Mouse (Mus musculus) embryo, embryonic 11 days (tissue): ENCODE data around the gene Pdzk1.

ENCODE experiments used
- DNase-seq: peaks from one replicate; pipeline ENCODE4 v3.0.0-alpha.2; 2015

The Pdzk1 gene

DNA sequence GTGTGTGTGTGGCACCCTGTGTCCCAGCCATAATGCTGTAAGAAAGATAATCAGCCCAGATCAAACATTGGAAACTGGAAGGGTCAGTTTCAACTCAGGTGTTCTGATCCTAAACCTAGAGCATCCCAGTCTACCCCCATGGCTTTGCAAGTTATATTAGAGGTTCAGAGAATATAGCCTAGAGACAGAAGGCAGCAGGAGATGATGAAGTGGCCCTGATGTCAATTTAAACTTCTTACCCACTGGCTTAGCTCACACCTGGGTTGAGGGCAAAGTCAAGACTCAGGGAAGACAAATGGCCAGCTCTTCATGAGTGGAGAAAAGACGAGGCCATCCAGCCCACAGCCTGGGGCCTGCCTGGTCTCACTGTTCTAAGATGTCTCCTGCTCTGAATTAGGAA, at the start of gene Pdzk1, which contains the start of gene Cd160:
TSS of gene Pdzk1 (plus strand) at position 301 of the 400 bp plus-strand sequence.
TSS of gene Cd160 (minus strand) at position 368 of the 400 bp plus-strand sequence.
- DNase-seq: no peak

- no peak for DNase-seq
Measured at GRCm38 (mm10) chr3:96782236-96782635, 46.8 kb upstream of the Pdzk1 start.

DNA sequence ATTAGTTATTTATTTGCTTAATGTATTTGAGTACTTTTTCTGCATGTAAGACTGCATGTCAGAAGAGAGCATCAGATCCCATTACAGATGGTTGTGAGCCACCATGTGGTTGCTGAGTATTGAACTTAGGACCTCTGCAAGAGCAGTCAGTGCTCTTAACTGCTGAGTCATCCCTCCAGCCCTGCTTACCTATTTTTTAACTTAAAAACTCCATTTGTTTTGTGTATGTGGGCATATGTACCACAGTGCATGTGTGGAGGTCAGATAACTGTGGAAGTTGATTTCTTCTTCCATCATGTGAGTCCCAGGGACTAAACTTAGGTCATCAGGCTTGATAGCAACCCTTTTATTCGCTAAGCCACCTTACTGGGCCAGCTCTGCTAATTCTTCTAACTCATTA, 41.3 kb upstream of the Pdzk1 start:
- no peak for DNase-seq

- no peak for DNase-seq
Measured at GRCm38 (mm10) chr3:96788506-96788905, 40.6 kb upstream of the Pdzk1 start.

GRCm38 (mm10) chr3:96800254-96800653, 28.8 kb upstream of the Pdzk1 start:
- no peak for DNase-seq

- DNase-seq: no peak
Measured at GRCm38 (mm10) chr3:96802214-96802613, 26.9 kb upstream of the Pdzk1 start.

- no peak for DNase-seq
Measured at GRCm38 (mm10) chr3:96808136-96808535, 20.9 kb upstream of the Pdzk1 start.

DNA sequence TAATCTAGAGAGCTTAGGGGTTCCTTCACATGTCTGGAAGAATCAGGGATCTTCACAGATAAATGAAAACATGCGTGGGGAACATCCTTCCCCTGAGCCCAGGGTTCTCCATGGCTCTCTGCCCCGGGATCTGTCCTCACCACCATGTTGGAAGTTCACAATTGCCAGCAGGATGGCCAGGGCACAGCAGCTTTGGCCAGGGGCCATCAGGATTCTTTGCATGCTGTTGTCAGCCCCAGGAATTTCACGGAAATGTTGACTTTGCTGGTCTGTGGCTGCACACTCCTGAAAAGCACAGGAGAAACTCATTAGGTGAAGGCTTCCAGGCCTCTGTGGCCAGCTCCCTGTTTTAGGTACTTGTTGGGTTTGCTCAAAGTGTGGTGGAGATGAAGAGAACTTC, 20.4 kb upstream of the Pdzk1 start:
- no peak for DNase-seq

- DNase-seq: no peak
Measured at GRCm38 (mm10) chr3:96811232-96811631, 17.9 kb upstream of the Pdzk1 start.

- peak; percentile 86 for DNase-seq
Measured at GRCm38 (mm10) chr3:96812395-96813091, 16.5 kb upstream of the Pdzk1 start.

DNA sequence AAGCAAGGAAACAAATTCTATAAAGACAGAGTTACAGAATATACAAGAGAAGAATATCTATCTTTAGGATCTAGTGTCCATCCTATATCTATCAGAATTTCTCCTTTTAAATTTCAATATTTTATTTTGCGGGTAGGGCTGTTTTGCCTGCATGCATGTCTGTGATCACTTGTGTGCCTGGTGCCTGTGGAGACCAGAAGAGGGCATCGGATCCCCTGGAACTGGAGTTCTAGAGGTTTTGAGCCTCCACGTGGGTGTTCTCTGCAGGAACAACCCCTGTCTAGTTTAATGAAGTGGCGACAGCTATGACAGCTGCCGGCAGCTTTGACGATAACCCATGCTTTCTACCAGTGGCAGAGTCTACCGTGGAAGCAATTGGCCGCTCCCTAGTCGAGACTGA, 16.0 kb upstream of the Pdzk1 start:
- peak; percentile 63 for DNase-seq

GRCm38 (mm10) chr3:96813591-96814244, 15.4 kb upstream of the Pdzk1 start:
- DNase-seq: no peak

DNA sequence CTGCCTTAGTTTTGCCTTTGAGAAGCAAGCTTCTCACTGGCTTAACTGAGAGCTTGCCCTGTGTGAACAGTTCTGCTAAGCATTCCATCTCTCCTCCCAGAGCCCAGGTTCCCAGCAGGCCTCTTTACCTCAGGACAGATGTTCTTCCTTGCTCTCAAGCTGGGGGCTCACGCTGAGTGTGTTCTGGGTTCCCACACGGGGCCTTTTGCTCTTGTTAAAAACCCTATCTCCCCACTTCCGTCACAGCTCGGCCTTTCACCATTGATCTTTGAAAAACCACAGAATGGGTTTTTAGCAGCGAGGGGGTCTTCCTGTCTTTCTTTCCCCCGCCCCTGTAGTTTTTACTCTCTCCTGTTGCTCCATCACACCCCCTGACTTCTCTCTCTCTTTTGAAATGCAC, 14.7 kb upstream of the Pdzk1 start:
- DNase-seq: no peak

DNA sequence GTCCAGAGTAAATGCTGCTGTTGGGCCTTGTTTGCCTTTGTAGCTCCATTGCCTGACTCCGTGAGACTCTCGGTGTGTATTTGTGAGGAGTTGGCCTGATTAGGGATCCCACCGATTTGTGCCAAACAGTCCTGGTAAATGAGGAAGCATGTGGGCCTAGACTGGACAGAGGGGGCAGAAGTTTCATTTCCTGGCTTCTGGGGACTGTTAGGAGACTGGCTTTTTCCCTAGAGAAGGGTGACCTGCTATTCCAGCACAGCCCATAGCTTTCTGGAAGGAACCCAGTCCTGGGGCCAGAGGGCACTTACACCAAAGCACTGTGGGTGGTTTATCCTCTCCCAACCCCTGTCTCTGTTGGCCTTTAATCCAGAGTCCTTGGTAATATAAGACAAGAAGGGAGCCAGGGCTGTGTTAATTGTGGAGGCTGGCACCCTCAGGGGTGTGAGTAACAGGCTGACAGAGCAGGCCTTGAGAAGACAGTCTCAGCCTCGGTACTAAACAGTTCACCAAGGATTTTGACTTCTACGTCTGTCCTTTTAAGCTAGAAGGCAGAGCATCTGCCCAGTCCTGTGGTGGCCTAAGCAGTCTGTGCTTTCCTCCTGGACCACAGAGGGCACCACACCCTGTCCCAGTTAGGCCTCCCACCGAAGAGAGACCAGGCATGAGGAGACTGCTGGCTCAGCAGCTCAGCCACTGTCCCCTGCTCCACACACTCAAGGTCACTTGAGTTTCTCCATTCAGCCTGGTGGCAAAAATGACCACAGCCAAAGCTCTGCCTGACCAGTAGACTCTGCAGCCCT, 8.8 kb upstream of the Pdzk1 start:
- DNase-seq: no peak

DNA sequence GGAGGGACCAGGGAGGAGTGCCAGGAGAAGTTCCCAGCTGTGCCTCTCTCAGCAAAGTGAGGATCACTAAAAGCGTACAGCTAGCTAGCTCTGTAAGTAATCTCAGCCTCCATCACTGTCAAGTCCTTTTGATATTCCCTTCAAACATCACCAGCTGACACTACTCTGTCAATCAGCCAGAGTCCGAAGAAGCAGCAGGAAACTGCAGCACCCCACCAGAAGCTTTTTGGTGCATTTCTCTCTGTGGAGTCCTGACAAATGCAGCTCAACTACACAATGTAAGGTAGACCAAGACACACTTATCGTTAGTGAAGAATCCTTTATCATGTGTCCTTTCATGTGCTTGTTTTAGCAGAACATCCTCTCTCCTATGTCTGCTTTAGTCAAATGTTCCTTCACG, 7.5 kb upstream of the Pdzk1 start:
- no peak for DNase-seq

DNA sequence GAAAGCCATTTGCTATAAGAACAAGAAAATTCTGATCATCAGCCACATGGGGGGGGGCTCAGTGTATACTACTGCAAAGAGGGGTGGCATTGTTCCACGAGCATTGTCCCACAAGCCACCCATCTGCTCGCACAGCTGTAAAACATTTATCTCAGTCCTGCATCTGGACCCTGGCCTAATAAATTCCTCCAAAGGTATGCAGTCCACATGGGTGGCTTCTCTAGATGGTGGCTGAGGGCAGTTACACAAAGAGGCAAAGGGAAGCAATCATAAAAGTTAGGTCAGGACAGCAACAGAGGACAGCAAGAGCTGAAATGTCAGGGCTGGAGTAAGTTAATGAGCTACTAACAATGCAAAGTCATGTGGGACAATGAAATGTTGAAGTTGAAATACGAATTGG, 5.4 kb upstream of the Pdzk1 start:
- DNase-seq: no peak

- DNase-seq: no peak
Measured at GRCm38 (mm10) chr3:96824614-96825013, 4.5 kb upstream of the Pdzk1 start.

DNA sequence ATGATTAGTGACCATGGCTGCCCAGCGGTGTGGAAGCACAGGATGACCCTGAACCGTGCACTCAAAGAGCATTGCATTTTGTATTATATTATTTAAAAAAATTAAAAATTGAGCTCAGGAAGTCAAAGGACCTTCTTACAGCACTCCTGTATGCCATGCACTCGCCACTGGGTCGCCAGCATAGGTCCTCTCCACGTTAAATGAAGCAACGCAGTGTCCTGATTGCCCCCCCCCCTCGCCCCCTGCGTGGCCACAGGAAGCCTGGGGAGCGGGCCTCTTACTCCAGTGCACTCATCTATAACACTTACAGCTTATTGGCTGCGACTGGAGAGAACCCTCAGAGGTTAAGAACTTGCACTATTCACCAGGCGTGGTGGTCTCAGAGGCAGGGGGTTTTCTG, 3.8 kb upstream of the Pdzk1 start:
- DNase-seq: no peak

GRCm38 (mm10) chr3:96828308-96828864, 698 bp upstream of the Pdzk1 start:
- no peak for DNase-seq

GRCm38 (mm10) chr3:96829856-96830255, 772 bp downstream of the Pdzk1 start:
- no peak for DNase-seq

DNA sequence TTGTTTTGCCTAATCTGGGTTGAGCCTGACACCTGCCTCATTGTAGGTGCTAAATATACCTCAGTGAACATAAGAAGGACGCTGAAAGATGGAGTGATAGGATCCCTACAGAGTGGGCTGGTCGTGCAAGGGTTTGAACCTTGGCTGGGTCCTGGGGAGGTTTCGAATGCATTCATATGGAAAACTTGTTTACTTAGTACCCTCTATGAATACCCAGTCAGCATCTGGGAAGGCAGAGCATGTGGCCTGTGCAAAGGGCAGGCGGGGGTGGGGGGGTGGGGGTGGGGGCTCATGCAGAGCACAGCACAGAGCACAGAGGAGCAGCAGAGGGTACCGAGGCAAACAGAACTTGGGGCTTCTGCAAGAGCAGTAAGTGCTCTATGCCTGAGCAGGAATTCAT, 3.8 kb downstream of the Pdzk1 start:
- no peak for DNase-seq

DNA sequence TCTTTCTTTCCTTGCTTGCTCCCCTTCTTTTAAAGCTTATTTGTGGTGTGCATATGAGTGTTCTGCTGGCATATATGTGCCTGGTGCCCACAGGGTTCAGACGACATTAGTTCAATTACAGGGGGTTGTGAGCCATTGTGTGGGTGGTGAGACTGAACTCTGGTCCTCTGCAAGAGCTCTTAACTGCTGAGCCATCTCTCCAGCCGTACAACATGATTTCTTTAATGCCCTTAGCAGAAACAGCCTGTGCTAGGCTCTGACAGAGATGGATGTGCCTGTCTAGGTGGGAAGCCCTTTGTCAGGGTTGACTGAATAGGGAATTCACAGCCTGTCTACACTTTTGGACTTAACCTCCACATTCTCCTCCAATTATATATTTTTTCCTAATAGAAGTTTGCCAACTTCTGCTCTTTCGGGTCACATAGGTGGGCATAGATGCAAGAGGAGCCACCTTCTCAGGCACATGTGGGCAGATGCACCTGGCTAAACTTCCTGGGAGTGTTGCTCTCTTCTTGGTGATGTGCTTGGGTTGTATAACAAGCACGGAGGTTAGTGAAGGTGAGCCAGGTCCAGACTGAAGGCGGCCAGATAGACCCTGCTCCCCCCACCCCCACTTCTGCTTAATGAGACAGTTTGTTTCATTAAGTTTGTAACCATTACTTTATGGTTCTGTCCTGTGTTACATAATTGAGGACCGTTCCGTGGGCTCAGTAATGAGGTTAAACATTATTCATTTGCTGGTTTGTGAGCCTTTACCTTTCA, 5.7 kb downstream of the Pdzk1 start:
- no peak for DNase-seq

GRCm38 (mm10) chr3:96836414-96836813, 7.3 kb downstream of the Pdzk1 start:
- no peak for DNase-seq
